Mouse (Mus musculus) kidney, adult 8-10 months (tissue): Measurements from ENCODE around the gene Gm12185.
"Not testable (repeated sequence)": the region's sequence is repeated elsewhere in the genome, so short reads cannot be mapped to it uniquely, and the experiment has no call there.

Experiments
- DNase-seq, 2 experiments: peaks; one replicate each; pipeline ENCODE4 v3.0.0; 2022

Gm12185 gene

DNA sequence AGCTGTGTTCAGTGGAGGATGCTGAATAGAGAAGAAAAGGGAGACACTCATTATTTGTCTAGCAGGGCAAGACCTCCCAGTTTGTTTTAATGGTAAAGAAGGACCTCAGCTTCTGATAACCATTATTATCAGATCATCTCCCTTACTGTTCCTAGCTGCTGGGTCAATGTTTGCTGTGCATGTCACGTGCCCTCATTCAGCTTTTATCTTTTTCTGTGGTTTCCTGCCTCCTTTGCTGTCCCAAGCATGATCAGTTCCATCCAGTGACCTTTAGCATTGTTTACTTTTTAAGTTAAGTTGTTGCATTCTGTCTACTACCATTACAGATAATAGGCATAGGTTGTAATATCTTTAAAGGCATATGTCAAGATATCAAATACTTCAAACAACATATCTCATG, 83.6 kb downstream of the Gm12185 start:
- DNase-seq, result no peak

DNA sequence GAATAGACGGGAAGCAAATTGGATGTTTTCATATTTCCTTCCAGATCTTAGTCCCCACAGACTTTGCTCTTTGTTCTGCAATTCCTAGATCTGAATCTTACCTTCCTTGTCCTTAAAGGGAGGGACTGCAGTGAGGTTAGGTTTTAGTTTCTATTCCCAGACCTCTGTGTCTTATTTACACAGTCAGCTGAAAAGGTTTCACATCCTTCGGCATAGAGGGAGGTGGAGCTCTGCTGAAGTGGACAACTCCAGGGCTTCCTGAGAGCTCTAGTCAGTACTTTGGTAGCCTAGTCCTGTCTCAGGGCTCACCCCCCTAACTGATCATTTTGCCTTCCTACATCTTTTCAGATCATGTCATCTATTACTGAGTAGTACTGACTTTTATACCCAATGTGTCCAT, 90.0 kb downstream of the Gm12185 start, which contains the start of gene Gm5431:
Gene Gm5431 (minus strand): TSS at position 194 of the 400 bp plus-strand sequence.
- no peak for DNase-seq

DNA sequence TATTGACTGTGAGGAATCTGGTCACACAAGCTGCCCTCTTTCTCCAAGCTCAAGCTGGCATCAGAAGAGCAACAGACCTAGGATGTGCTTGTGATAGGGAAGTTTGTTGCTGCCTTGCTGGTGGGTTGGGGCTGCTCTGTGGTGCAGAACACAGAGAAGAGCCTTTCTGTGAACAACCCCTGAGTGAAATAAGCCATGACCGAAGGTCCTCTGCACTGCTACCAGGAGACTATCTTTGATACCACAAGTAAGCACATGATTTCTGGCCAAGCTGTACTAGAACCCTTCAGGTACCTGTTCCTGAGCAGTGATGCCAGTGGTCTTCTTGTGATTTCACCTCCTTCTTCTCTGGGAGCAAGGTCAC, 90.5 kb downstream of the Gm12185 start:
- DNase-seq, result not testable (repeated sequence)

DNA sequence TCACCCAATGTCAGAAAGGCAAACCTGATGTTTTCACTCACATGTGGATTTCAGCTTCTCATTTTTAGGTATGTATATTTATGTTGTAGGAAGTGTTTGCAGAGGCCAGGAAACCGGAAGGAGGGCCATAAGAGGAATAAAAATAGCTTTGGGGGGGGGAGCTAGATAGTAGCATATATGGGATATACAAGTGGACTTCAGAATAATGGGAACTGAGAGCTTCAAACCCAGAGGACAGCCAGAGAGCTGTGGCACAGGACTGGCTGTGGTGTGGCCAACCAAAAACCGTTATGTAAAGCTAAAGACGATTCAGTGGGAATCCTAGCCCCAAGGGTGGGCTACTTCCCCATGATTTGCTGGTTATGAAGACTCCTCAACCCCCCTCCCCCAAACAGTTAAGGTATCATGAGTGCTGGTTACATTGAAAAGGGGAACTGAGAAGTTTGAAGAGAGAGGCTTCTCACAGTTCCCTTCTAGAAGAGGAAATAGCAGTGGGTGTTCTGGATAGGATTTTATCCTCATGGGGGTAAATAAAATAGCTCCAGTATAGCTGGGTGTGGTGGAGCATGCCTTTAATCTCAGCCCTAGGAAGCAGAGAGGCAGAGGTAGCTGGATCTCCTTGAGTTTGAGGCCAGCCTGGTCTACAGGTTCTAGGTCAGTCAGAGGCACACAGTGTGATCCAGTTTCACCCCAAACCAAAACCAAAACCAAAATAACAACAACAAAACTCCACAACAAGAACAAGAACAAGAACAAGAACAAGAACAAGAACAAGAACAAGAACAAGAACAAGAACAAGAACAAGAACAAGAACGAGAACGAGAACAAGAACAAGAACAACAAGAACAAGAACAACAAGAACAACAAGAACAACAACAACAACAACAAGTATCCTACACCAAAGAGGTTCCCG, 91.1 kb downstream of the Gm12185 start:
- DNase-seq, result not testable (repeated sequence)

DNA sequence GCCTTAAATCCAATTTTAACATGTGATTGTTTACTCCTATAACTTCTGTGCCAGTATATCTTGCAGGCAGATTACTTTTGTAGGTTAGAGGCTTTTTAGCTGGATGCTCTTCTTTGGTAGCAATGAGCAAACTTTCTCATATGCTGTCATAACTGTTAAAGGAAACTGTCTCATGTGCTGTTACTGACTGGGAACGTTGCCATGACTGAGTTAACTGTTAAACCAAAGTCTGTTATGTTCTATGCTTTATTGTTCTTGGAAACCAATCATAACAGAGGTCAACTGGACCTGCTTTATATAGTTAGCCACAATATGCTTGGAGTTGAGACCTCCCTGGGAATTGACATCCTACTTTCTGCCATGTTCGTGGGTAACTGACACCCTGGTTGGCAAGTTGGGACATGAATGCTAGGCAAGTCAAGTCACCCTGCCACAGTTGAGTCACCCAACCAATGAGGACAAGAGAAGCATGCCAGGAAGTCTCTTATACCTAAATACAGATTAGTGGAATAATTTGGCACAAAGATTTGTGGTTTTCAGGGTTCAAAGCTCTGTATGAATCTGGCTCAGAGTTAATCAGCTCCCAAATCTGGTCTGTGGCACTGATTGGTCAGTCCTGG, 93.1 kb downstream of the Gm12185 start:
- peak in 1 of 2 experiments; percentile 68 for DNase-seq

DNA sequence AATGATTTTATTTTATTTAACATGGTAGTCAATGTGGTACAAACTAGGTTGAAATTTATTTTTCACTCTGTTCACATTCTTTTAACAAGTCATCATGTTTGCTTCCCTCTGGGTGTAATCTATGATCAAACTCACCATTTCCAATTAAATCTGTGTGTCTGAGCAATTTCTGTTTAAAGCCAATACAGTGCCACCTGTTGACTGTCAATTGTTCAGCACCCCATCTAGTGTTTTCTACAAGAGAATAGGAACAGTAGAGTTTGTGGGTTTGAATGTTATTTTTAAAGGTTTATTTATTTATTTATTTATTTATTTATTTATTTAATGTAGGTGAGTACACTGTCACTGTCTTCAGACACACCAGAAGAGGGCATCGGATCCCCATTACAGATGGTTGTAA, 115.3 kb downstream of the Gm12185 start:
- no peak for DNase-seq

DNA sequence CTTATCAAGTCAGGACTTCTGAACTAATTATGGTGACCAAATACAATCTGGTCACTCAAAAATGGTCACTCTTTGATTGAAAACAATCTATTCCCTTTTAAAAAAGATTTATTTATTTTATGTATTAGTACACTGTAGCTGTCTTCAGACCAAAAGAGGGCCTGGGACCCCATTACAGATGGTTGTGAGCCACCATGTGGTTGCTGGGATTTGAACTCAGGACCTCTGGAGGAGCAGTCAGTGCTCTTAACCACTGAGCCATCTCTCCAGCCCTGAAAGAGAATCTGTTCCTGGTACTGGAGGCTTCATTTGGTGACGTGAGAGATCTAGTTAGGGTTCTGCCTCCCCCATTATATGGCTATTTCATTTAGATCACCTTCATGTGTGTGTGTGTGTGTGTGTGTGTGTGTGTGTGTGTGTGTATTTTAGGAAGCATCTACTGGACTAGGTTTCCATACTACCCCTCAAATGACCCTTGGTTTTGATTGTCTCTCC, 116.6 kb downstream of the Gm12185 start:
- not testable (repeated sequence) for DNase-seq

DNA sequence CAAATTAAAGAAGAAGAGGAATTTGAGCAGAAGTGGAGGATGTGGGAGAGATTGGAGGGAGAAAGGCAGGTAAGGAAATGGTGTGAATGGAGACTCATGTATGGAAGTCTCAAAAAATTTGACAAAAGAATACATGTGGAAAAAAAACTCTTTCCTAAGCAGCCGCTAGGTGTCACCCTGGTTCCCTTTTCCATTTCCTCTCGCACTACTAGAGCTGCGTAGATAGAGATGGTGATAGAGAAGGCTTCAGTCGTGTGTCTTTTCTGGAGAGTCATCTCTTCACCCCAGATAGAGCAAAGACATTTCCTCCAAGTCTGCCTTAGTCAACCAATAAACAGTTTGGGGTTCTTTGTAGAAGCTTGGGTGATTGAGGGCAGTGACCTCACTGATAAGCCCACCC, 117.6 kb downstream of the Gm12185 start:
- peak in 1 of 2 experiments; percentile 65 for DNase-seq

DNA sequence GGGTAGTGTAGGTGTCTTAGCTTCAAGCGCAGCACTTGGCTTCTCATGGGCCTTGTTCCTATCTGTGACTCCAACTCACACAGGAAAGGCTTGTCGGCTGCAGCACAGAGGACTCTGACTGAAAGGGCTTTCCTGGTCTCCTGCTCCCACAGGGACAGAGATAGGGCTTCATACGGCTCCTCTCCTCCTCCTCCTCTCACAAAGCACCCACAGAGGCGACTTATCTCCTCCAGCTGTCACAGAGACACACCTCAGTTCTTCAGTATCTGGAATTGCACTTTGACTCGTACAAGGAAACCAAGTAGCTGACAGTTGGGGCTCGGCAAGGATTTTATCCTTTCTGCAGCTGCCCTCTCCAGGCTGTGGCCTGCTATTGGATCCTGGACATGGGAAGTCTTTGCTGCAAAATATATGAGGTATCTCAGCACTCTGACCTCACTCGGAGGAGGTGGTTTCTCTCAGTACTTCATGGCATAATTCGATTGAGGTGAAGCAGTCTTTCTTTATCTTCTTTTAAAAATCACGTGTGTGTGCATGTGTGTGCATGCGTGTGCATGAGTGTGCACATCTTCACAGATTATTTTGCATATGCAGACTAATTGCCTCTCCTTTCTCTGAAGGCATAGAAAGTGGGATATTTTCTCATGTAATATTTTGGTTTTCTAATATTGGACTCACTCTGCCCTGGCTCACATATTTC, 118.3 kb downstream of the Gm12185 start:
- DNase-seq, result no peak

DNA sequence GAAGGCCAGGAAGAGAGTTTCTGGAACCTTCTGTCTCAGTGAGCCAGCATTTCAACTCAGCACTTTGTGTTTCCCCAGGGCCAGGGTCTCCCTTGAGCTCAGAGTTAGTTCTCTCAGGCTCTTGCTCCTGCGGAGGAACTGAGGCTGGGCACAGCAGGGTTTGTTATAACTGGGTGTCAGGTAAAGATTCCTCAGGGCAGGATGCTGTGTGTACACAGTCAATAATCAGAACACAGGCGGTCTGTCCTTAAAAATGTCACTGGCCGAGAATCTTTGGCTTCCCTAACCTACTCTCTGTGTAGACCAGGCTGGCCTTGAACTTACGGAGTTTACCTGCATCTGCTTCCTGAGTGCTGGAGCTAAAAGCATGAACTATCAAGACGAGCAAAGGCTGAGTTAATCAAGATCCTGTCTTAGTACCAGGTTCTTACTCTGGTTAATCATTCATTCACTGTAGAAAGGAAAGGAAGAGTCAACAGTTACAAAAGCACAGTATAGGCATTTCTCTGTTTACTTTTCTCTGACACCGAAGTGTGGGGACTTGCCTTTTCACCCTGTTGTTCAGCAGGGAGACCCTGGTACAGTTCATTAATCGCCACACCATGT, 119.2 kb downstream of the Gm12185 start:
- no peak for DNase-seq

DNA sequence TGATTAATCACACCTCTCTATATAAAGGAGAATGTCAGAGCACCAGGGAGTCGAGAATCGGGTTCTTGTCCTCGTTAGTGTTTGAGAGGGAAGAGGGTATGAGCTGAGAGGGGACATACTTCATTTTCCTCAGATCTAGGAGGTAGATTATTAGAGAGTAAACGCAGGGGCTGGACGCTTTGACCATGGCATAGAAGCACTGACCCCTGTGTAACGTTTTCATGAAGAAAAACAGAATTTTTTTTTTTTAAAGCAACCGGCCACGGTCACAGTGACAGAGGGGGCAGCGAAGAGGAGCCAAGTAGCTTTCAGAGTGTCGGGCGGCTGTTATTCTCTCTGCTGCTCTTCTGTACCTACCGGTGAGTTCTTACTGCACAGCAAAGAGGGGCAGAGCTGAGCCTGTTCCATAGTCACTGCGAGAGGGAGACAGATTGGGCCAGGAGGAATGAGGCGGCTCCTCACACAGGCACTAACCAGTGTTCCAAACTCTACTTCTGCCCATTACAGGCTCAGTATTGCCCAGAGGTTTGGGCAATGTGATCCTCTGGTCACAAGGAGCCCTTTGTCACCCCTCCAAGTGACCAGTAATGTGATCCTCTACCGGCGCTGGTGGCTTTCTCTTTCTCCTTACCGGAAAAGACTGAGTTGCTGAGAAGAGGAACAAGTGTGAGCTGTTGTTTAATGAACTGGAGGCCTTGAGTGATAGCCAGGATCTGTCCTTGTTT, 120.0 kb downstream of the Gm12185 start:
- peak in 1 of 2 experiments; percentile 38 for DNase-seq

DNA sequence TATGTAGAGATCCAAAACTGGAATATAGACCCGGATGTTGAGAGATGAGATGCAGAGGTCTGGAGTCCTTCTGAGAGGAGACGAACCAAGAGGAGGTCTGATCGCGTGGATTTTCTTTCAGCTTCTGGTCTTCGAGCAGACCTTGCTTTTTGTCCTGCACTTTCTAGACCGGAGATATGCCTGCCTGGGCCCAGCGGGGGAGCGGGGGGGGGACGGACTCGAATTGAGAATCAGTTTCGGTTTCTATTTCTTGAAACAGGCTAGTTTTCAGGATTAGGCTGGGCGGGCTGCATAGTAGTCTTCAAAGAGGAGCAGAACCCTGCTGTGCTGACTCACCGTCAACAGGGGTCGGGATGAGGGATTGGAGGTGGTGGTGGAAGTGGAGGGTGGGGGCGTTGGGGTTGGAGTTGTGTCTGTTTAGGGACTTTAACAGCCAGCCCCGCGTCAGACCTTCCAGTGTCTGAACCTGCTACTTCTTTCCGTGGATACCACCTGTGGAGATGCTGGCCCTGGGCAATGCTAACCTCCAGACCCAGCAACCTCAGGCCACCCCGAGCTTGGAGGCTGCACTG, 120.7 kb downstream of the Gm12185 start, which contains the start of gene Irgm1:
Gene Irgm1 (minus strand): TSS at position 483 of the 572 bp plus-strand sequence.
- peak; percentile 67 to 81 for DNase-seq

DNA sequence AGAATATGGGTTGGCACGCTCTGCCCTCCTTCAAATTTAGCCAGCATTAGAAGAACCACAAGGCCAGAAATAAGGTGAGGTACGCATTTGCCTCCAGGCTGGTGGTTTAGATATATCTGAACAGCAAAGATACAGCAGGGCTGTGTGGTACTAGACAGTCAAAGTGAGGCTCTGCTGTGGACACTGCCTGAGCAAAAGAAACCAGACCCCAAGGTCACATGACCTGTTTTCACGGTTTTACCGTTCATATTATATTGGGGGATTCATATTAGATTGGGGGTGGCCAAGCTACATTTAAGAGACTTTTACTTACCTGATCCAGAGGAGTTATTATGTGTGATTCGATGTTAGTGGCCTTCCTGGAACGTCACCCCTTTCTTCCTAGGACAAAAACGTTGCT, 121.2 kb downstream of the Gm12185 start:
- DNase-seq, result no peak

DNA sequence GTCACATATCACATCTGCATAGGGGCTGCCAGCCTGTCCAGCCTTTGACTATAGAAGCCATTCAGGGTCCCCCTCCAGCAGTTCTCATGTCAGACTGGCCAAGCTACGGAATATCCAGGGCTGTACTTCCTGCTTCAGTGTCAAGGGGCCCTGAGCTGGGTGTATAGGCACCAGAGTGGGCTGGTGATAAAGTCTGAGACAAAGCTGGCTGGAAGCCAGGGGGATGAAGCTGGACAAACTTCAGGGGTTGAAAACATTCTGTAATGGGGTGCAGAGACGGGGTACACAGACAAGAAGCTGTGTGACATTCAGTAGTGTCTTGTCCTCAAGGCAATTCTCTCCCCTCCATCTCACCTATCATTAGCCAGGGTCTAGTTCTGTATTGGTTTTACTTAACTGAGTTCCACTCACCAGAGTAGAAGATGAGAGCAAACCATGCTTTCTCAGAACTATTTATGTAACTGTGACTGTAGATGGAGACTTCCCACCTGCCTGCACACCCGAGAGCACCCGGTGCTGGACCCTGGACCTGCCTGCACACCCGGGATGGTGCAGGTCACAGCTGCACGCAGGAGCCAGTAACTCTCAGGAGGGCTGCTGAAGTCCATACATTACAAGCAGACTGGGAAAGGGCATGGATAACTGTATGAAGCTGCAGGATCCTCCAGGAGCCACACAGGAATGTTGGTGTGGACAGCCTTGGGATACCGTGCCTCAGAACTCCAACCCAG, 122.5 kb downstream of the Gm12185 start:
- DNase-seq, result peak in 1 of 2 experiments; percentile 38

DNA sequence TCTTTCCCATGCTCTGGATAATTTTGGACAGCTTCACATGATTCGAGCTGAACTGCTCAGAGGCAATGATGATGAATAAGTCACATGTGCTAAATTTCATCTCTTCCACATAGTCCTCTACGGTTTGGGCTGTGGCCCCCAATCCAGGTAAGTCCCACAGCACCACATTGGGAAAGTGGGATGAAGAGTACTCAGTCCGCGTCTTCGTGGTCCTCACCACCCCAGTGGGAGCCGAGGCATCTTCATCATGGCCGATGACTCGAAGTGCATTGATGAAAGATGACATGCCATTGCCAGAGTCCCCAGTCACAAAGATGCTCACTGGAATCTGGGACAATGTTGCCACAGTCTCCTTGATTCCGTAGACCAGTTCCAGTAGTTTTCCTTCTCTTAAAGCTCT, 125.5 kb downstream of the Gm12185 start:
- DNase-seq, result no peak

DNA sequence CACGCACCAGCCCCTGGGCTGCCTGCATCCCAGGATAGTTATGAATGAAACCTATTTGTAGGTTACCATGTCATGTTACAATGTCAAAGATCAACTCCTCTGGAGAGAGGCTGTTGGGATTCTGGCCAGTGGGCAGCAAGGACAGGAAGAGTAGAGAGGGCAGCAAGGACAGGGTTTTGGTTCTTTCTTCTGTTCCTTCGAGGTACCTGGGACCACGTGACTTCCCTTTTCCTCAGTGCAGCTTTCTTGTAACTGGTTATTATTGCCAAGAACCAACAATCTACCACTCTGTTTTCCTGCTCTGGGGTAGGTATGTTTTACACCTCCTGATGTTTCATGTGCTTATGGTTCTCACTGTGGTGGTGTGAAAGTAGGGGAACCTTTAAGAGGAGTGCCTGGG, 128.2 kb downstream of the Gm12185 start:
- no peak for DNase-seq

DNA sequence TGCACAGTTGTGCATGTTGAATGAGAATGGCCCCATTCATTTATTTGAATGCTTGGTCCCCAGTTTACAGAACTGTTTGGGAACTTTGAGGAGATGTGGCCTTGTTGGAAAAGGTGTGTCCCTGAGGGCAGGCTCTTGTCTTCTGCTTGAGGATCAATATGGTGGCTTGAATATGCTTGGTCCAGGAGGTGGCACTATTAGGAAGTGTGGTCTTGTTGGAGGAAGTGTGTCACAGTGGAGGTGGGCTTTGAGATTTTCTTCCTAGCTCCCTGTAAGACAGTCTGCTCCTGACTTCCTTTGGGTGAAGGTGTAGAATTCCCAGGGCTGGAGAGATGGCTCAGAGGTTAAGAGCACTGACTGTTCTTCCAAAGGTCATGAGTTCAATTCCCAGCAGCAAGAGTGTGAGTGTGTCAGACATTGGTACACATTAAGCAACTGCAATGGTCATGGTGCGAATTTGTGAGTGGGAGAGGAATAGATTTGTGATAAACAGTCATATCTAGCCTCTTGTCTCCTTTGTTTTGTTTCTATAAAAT, 129.2 kb downstream of the Gm12185 start:
- no peak for DNase-seq

DNA sequence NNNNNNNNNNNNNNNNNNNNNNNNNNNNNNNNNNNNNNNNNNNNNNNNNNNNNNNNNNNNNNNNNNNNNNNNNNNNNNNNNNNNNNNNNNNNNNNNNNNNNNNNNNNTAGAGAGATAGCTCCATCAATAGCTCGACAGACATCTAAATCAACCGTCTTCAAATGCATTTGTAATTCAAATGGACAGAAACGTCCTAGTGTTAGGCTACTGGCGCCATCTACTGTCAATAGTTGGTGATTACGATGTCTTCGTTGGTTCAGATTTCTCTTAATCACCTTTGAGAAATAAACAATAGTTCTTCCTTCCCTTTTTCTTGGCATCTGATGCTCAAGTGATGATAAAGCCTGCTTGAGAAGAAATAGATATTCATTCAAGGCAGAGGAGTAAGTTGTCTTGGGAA, 133.0 kb downstream of the Gm12185 start:
- DNase-seq, result peak in 1 of 2 experiments; percentile 75
